Mouse (Mus musculus): Measurements from ENCODE around the gene Rcor3.

DNA sequence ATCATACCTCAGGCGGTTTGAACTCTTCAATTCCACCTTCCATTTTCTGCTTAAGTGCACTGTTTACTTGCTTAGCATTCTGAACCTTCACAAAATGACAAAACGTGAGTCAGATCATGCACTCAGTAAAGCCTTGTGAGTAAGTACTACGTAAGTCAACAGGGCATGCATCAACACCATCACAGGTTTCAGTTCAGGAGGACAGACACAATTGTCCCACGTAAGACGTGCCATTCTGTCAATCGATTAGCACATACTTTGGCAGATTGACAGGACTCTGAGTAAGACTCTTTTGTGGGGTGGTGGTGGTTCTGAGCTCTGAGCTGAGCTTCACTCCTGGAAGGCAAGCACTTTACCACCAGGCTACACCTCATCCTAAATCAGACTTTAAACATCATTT lies 21.6 kb downstream of the Rcor3 start:
- TF ChIP-seq POLR2A (IDR thresholded peaks at IDR 0.05; ENCODE audit: borderline replicate concordance, extremely low read depth, insufficient read depth, insufficient read length, poor library complexity, severe bottlenecking) (no peak), CTCF (IDR thresholded peaks at IDR 0.05; ENCODE audit: borderline replicate concordance, extremely low read depth, insufficient read depth, insufficient read length) (no peak)

Measured in brain, embryonic 14.5 days (tissue).